Mouse (Mus musculus) hindlimb bud, embryonic 11.5 days (tissue): ENCODE measurements around the gene Gm6993.

Source experiments
- DNase-seq: peaks from one replicate; pipeline ENCODE4 v3.0.0-alpha.2; 2012; ENCODE audit warnings: low read depth, low spot score; ENCODE audit errors: extremely low spot score

Gm6993 gene

GRCm38 (mm10) chr12:31240470-31240869 is at the start of gene Gm6993:
Gene Gm6993, plus strand, starts transcription at chr12:31240770.
- DNase-seq, result no peak

- no peak for DNase-seq
These were observed 49.1 kb upstream of the Gm6993 start for GRCm38 (mm10) chr12:31191329-31191954.

GRCm38 (mm10) chr12:31202509-31202908 is 38.1 kb upstream of the Gm6993 start:
- no peak for DNase-seq

GRCm38 (mm10) chr12:31203746-31204455 is 36.7 kb upstream of the Gm6993 start:
- no peak for DNase-seq

- no peak for DNase-seq
These were observed 35.7 kb upstream of the Gm6993 start for GRCm38 (mm10) chr12:31204898-31205297.

- DNase-seq, result no peak
These were observed 34.5 kb upstream of the Gm6993 start for GRCm38 (mm10) chr12:31205983-31206633.

DNA sequence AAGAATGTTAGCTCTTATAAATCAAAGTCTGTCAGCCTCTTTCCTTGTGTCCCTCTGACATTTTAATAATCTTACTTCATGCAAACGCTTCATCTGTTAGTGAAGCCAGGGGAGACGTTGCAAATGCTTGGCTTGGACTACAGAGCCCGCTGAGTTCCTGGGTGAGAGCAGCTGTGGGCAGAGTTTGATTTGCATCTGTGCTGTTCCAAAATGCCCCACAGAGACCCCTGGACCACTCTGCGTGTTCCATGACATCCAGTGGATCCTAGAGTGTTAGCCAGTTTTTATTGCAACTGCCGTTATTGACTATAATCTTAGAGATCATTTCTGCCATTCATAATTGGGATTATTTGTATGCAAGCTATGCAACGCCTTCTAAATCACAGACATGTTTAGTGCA is 31.8 kb upstream of the Gm6993 start:
- no peak for DNase-seq

DNA sequence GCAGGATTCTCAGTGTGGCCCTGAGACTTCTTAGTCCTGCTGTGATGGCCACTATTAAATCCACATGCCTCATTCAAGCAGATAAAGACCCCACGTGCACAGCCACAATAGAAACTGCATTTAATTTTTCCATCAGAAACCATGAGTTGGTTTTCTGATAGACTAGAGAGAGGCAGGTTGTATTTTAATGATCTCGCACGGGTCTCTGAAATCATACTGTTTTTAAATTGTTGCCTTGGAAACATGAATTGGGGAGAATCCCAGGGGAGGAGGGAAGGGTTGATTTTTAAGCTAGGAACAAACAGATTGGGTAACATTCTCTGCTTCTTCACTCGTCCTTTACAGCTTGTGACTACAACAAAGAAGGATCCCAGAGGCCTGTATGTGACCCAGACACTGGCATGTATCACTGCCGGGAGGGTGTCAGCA is 31.2 kb upstream of the Gm6993 start:
- no peak for DNase-seq

GRCm38 (mm10) chr12:31213556-31213955 is 27.0 kb upstream of the Gm6993 start:
- no peak for DNase-seq

DNA sequence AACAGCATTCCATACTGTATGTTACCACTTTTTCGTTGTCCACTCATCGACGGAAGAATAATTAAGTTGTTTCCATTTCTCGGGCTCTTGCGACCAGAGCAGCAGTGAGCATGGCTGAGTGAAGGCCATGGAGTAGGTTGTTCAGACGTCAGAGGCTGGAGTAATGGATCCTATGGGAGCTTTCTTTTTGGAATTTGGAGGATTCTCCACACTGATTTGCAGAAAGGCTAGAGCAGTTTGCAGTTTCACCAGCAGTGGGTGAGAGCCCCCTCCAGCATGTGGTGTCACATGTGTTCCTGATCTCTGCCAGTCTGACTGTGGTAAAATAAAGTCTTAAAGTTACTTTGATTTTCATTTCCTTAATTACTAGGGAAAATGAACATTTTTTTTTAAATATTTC is 25.6 kb upstream of the Gm6993 start:
- no peak for DNase-seq

DNA sequence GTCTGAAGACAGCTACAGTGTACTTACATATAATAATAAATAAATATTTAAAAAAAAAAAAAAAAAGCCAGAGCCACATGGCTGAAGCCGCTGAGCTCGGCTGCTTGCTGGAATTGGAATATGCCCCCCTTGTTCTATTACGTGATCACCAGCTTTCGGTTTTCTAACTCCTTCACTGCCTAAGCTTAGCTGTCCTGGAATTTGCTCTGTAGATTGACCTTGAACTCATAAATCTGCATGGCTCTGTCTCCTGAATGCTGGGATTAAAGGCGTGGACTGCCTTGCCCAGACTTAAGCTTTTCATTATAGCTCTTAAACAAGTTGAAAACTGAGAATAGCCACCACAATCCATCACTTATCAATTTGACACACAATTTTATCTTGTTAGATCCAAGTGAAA is 23.3 kb upstream of the Gm6993 start:
- DNase-seq, result no peak

DNA sequence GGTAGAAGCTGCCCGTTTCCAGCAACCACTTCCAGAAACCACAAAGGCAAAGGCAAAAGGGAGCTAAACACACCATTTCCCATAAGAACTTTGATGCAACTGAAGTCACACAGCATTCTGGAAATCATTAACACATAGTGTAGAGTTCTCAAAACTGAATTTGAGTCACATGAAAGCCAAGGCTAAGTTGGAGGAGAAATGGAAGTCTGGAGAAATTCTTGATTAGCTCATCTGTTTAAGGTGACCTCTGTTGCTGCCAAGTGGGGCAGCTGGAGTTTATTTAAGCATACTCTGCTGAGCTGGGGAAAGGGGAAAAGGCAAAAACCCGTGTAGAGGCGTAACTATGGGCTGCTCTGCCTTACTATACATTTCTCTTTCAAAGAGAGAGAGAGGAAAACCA is 21.8 kb upstream of the Gm6993 start:
- no peak for DNase-seq

DNA sequence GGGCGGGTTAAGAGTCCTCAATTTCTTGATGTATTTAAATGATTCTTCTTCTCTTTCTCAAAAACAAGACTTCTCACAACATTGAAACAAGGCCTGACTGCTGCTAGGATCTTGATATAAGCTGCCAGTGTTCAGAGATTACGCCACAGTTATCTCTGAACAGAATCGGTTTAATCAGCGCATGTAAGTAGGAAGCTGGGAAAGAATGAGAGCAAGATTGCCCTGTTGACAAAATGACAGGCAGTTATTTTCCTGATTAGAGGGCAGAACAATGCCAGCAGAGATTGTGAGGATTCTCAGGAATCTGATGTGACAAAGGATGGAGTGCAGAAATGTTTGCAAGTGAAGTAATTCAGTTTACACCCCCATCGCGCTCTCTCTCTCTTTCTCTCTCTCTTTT is 19.0 kb upstream of the Gm6993 start:
- DNase-seq, result no peak

GRCm38 (mm10) chr12:31222282-31222681 is 18.3 kb upstream of the Gm6993 start:
- no peak for DNase-seq

- DNase-seq, result no peak
These were observed 17.8 kb upstream of the Gm6993 start for GRCm38 (mm10) chr12:31222741-31223140.

- DNase-seq, result no peak
These were observed 15.1 kb upstream of the Gm6993 start for GRCm38 (mm10) chr12:31225451-31225850.

- no peak for DNase-seq
These were observed 13.4 kb upstream of the Gm6993 start for GRCm38 (mm10) chr12:31227167-31227566.

DNA sequence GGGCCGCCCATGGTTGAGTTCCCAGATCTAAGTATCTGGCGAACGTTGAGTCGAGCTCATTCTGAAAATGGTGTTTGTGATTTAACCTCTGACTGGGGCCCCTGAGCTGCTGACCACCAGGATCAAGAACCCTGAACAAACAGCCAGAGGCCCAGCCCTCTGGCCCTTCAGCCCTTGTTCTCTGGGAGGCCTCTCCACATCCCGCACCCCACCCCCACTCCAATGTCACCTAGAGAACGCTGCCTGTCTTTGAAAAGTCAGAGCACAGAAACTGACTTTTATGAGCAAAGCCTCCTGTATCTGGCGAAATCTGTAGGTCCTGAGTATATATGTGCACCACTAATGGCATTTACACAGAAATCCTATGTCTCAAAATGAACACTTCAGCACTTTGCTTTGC is 11.7 kb upstream of the Gm6993 start:
- DNase-seq, result no peak

DNA sequence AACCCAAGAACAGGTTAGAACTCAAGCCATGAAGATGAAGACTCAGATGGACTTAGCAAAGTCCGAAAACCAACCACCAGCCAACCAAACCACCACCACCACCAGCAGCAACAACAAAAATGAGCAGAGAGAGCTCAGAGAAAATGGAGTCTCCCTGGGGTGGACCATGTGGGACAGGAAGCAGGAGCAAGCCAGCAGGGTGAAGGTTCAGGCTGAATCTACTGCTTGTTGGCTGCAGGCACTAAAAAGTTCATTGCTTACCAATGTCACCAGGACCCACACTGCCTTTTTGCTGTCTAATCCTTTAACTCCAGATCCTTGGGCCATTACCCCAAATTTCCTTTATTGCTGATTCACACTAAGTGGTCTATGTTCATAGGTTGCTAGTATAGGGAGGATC is 7.9 kb upstream of the Gm6993 start:
- DNase-seq, result no peak

- no peak for DNase-seq
These were observed 5.6 kb upstream of the Gm6993 start for GRCm38 (mm10) chr12:31235018-31235417.

GRCm38 (mm10) chr12:31236861-31237595 is 3.5 kb upstream of the Gm6993 start:
- DNase-seq, result no peak
